In genomic region chr1:31072523-31073370, GRCm38 (mm10) we compare ENCODE assay signal across 14 mouse cellular contexts.
DNase-seq lines count a peak whose midpoint lies in the region; ATAC-seq lines count a peak whose summit lies in the region.
"Had no signal": no experiment of that assay in that cellular context is flagged by ENCODE, and none has a peak within 500 bp of the region (broad histone marks: within the 10 kb centered on the region; RNA-seq: fewer than 3 reads in every experiment).

No protein-coding gene starts in this region.

- no peaks in the 10 kb centered on the region for H3K9me3 ChIP-seq in heart, embryonic 10.5 days
- H3K9me3 ChIP-seq: midbrain, embryonic 15.5 days; neural tube, embryonic 15.5 days had no signal

- DNase-seq in heart, adult 8-10 months (ENCODE audit: low spot score): peak; percentile 55
- no peak for DNase-seq in heart, embryonic 10.5 days (ENCODE audit: low spot score)
- peak; percentile 74 for DNase-seq in gonadal fat pad, adult 2 months (ENCODE audit: low read depth)
- peak; percentile 19 for DNase-seq in liver
- DNase-seq in lung, postnatal 10 days: peak; percentile 55
- DNase-seq in gastrocnemius, adult 18-20 months (ENCODE audit: low spot score): no peak
- no peak for DNase-seq in spleen, postnatal 14 days (ENCODE audit: low spot score in 2 of 2)
- DNase-seq: cerebellum, postnatal 14 days; kidney, adult 18-20 months had no signal

- H3K27me3 ChIP-seq in heart, embryonic 10.5 days (ENCODE audit: insufficient read depth, poor library complexity, severe bottlenecking): no peaks in the 10 kb centered on the region
- H3K27me3 ChIP-seq: midbrain, embryonic 15.5 days; neural tube, embryonic 15.5 days; Patski had no signal

- no peak for ATAC-seq in cerebellum, adult (ENCODE audit: insufficient number of reproducible peaks, low FRiP score, low TSS enrichment)
- ATAC-seq: CD4-positive, CD25-positive, alpha-beta regulatory T cell, adult 4 months; midbrain, embryonic 15.5 days; Patski had no signal

- no peak overlapping the region for H3K4me3 ChIP-seq in heart, embryonic 10.5 days
- H3K4me3 ChIP-seq: midbrain, embryonic 15.5 days; neural tube, embryonic 15.5 days had no signal

- no peaks in the 10 kb centered on the region for H3K36me3 ChIP-seq in heart, embryonic 10.5 days
- H3K36me3 ChIP-seq: midbrain, embryonic 15.5 days; neural tube, embryonic 15.5 days had no signal

- no peak overlapping the region for H3K27ac ChIP-seq in heart, embryonic 10.5 days
- H3K27ac ChIP-seq: midbrain, embryonic 15.5 days; neural tube, embryonic 15.5 days had no signal

- 65% methylated on average over 6 of the region's 6 CpGs for WGBS in heart, embryonic 10.5 days

- H3K4me1 ChIP-seq in heart, embryonic 10.5 days: no peaks in the 10 kb centered on the region
- H3K4me1 ChIP-seq: midbrain, embryonic 15.5 days; neural tube, embryonic 15.5 days had no signal

Comparison
In these comparisons a context has a peak if more than half of its experiments do, and no peak if none do; other contexts are left out.
1. DNase-seq: peak in heart, adult 8-10 months (single experiment), gonadal fat pad, adult 2 months (single experiment), liver (single experiment) and lung, postnatal 10 days (single experiment); none in heart, embryonic 10.5 days (single experiment), gastrocnemius, adult 18-20 months (single experiment) and spleen, postnatal 14 days (0 of 2).